Mouse (Mus musculus): ENCODE results near the gene Olfr168.
"Not testable (repeated sequence)": the region's sequence is repeated elsewhere in the genome, so short reads cannot be mapped to it uniquely, and the experiment has no call there.

Olfr168 gene

DNA sequence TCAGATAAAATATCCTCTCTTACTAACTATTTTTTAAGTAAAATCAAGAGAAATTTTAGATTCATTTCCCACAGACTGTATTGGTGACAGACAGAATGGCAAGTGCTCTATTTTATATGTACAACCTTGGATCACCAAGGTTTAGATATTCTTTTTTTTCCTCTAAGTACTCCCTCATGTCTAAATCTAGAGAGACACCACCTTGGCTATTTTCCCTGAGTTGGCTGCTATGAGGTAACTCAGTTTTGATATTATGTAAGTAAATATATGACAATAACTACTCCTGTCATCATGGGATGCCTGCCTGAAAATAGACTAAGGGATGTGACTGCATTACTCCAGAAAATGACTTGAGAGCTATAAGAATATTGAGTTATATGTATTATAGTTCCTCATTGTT, at the start of gene Olfr168:
Olfr168 (minus strand) TSS at position 101 of the 400 bp plus-strand sequence.
- no peak for DNase-seq

GRCm38 (mm10) chr16:19571709-19572108, 36.4 kb upstream of the Olfr168 start, which contains the start of gene Olfr169:
Olfr169 (minus strand) TSS chr16:19571809.
- not testable (repeated sequence) for DNase-seq

- DNase-seq, result not testable (repeated sequence)
These were observed 18.1 kb upstream of the Olfr168 start for GRCm38 (mm10) chr16:19553429-19553828.

DNA sequence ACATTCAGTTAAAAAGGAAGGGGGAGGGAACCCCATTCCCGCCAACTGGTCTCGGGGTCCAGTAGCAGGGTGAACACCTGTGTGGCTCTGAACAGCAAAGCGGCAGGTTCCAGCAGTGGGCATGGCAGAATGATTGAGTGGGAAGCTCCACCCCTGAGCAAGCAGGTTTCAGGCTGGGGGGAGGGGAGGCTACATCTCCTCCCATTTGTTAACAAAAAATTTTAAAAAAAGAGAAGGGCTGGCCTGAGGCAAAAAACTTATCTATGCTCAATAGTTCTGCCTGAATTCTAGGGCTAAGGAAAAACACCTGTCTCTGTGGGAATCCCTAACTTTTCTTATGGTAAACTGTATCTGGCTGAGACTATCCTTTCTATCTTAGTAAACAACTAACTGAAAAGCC, 16.9 kb upstream of the Olfr168 start:
- DNase-seq, result not testable (repeated sequence)

DNA sequence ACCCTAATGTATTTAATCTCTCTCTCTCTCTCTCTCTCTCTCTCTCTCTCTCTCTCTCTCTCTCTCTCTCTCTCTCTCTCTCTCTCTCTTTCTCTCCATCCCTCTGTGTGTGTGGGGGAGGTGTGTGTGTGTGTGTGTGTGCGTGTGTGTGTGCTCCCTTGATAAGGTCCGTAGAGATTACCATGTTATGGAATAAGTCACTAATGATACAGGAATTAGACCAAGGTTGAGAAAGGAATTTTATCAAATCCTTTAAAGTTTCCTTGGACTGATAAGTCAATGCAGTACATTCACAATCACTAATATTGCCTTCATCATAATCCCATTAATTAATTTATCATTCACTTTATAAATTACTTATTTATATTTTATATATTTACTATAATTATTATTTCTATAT, 13.2 kb downstream of the Olfr168 start, which contains the start of gene Olfr167:
Olfr167 (minus strand) TSS at position 101 of the 400 bp plus-strand sequence.
- no peak for DNase-seq

DNA sequence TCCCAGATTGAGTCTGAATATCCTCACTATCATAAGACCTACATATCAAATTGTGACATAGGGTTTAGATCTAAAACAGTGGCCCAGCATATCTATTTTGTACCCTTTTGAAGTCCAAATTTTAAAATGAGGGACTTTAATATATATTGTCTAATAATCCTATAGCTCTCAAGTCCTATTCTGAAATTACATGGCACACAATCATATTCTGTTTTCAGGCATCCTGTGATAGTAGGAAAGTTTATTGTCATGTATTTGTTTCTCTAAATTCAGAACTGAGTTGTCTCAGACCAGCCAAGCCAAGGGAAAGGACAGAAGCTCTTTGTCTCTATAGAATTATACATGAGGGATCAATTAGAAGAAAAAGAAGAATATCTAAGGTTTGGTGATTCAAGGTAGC, 52.0 kb downstream of the Olfr168 start, which contains the start of gene Olfr166:
Olfr166 (plus strand) TSS at position 301 of the 400 bp plus-strand sequence.
- no peak for DNase-seq
